Mouse (Mus musculus): ENCODE results near the gene Gm44596. TPM values are rescaled to one million over a fixed set of nuclear protein-coding genes. Genes with fewer than 3 reads are reported as not detected.
"Not testable (repeated sequence)": the region's sequence is repeated elsewhere in the genome, so short reads cannot be mapped to it uniquely, and the experiment has no call there.

The Gm44596 gene
- total RNA-seq, 4 experiments from 2014 or later: not detected

DNA sequence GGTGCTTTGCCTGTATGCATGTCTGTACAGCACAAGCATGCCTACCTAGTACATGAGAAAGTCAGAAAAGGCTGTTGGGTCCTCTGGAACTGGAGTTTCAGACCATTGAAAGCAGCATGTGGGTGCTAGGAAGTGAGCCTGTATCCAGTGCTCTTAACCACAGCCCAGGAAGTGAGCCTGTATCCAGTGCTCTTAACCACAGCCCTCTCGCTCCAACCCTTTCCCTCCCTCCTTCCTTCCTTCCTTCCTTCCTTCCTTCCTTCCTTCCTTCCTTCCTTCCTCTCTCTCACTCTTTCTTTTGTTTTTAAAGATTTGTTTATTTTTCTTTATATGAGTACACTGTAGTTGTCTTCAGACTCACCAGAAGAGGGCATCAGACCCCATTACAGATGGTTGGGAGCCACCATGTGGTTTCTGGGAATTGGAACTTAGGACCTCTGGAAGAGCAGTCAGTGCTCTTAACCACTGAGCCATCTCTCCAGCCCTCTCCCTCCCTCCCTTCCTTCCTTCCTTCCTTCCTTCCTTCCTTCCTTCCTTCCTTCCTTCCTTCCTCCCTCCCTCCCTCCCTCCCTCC, 5.4 kb downstream of the Gm44596 start:
- DNase-seq (ENCODE audit: low spot score in 2 of 2): not testable (repeated sequence)

DNA sequence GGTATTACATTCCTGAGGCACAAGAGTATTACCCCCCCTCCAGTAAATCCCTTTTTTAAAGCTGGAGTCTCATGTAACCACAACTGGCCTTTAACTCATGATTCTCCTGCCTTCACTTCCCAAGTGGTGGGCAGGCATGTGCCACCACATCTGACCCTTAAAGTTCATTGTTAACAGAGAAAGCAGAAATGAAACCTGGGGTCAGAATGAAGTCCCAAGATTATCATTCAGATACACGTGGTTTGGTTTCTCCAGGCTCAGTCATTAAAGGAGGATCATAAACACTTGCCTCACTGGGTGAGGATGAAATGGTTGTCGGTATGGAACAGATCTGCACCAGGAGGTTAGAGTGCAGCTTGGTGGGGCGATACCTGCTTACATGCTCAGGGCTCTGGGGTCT, 6.0 kb downstream of the Gm44596 start:
- DNase-seq (ENCODE audit: low spot score in 2 of 2): no peak

DNA sequence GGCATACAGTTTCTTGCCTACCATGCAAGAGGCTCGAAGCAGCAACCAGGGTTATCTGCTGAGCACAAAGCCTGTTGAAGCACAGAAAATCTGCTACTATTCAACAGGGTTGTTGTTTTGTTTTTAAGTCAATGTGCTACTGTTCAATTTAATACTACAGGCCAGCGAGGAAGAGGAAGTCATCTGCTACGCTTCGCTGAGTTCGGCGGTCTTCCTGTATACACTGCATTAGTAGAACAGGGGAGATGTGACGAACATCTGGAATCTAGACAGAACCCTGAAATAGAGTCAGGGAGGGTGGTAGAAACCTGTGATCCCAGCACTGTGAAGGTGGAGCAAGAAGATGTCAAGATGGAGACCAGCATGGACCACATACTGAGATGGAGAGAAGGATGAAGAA, 8.4 kb downstream of the Gm44596 start:
- no peak for DNase-seq (ENCODE audit: low spot score in 2 of 2)

DNA sequence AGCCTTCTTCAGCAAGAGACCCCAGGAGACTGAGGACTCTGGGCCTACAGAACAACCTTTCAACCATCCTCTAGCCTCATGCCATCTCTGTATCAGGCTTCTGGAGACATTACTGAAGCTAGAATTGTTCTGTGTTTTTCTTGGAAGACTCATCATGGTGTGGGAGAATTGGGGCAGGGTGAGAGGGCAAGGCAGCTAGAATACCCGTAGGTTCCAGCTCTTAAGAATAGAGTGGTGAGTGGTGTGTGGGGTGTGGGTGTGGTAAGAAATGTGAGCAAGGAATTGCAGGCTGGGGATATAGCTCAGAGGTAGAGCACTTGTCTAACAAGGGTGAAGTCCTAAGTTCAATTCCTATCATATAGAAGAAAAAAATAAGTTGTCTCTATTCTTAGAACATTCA, 9.7 kb downstream of the Gm44596 start:
- no peak for DNase-seq (ENCODE audit: low spot score in 2 of 2)

DNA sequence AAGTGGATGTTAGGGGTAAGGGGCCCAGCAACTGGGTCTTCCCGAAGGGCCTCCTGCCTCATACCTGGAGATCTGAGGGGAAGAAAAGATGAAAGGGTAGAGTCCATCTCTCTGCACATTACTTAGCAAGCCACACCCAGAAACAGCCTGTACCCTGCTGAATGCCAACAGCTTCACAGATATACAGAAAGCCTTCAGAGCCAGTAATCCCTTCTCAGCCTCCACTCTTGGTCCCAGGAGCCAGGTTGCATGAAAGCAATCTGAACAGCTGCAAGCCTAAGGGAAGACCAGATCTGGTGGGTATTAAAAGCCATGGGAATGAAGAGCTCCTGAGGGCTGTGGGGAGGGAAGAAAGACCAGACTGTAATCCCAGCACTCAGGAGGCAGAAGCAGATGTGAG, 13.9 kb downstream of the Gm44596 start:
- no peak for DNase-seq (ENCODE audit: low spot score in 2 of 2)

DNA sequence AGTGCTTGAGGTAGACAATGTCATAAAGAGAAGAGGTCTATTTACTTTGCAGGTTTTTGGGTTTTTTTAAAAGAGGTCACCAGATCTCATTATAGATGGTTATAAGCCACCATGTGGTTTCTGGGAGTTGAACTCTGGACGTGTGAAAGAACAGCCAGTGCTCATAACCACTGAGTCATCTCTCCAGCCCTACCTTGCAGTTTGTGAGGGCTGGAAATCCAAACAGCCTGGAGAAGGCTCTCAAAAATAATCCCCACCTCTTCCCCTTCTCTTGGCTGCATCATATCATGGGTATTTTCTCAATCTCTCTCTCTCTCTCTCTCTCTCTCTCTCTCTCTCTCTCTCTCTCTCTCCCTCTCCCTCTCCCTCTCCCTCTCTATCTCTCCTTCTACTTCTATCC, 15.4 kb downstream of the Gm44596 start:
- no peak for DNase-seq (ENCODE audit: low spot score in 2 of 2)

DNA sequence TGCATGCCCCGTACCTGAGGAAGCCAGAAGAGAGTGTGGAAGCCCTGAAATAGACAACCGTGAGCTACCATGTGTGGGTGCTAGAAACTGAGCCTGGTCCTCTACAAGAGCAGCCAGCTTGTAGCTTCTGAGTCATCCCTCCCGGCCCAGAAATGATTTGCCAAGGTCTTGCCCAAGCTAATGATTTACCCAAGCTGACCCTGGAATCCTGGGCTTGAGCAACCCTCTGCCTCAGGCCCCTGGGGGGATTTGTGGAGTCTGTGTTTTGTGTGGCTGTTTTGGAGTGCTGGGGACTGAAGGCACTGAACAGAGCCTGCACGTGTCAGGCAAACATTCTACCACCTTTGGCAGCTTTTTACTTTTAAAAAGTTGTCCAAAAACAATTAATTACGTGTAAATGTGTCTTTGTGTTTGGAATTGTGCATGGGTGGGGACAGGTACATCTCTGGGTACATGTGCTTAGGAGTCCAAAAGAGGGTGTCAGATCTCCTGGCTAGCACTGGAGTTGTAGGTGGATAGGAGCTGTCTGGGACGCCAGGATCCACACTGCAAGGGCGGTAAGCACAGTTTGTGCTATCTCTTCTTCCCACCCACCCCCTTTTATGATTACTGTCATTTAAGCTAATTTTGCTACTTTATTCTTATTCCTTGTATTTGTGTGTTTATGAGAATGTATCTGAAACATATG, 22.4 kb downstream of the Gm44596 start:
- DNase-seq (ENCODE audit: low spot score in 2 of 2): no peak

DNA sequence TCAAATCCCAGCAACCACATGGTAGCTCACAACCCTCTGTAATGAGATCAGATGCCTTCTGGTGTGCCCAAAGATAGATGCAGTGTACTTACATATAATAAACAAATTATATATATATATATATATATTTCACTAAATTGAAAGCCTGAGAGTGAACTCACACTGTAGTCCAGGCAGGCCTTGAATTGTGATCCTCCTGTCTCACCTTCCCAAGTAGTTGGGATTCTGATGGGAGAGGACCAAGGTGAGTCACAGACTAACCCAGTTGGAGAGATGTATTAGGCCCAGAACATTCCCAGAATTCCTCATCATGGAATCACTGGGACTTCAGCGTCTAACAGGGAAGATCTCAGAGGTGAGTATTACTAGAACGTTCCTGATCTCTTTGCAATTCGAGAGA, 23.7 kb downstream of the Gm44596 start, which contains the start of gene Nrip2:
Gene Nrip2, plus strand, starts transcription at position 301 of the 400 bp plus-strand sequence.
- no peak for DNase-seq (ENCODE audit: low spot score in 2 of 2)

DNA sequence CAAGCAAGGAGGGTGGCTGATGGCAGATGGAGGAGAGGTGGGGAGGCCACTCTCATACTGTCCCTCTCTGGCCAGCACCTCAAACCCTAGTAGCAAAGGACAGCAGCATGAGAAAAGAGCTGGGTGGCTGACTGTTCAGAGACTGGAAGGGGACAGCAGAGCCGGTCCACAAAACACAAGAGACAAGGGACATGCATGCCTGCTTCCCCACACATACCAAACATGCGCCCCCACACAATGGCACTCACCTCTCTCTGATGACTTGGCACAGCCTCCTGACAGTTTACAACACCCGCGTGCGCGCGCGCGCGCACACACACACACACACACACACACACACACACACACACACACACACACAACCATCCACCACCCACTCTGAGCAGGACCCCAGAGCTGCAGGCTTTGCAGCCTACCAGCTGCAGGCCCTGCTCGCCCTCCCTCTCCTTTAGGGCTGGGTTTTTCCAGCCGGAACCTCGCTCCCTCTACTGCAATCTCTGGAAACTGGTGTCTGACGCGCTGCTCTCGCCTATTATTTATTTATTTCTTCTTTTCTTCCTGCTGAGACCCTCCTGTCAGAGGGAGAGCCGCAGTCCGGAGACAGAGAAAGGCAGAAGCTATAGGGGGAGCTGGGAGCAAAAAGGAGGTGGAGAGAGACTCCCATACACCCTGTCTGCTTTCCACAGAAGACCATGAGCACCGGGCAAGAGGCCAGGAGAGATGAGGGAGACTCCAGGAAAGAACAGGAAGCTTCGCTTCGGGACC, 24.3 kb downstream of the Gm44596 start:
- DNase-seq (ENCODE audit: low spot score in 2 of 2): no peak

DNA sequence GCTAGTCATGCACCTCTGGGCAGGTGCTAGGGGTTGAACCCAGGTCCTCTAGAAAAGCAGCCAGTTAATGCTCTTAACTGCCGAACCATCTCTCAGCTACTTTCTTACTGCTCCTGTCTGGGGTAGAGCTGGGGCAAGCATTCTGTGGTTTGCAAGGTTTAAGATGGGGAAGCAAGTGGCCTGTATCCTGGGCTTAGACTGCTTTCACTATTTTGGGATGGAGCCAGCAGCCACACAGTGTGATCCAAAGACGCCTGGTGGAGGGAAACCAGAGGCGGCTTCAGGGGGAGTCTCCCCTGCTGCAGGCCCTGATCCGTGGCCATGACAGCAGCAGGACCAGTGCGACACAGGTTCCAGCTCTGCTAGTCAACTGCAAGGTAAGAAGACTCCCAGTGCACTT, 29.4 kb downstream of the Gm44596 start:
- no peak for DNase-seq (ENCODE audit: low spot score in 2 of 2)

DNA sequence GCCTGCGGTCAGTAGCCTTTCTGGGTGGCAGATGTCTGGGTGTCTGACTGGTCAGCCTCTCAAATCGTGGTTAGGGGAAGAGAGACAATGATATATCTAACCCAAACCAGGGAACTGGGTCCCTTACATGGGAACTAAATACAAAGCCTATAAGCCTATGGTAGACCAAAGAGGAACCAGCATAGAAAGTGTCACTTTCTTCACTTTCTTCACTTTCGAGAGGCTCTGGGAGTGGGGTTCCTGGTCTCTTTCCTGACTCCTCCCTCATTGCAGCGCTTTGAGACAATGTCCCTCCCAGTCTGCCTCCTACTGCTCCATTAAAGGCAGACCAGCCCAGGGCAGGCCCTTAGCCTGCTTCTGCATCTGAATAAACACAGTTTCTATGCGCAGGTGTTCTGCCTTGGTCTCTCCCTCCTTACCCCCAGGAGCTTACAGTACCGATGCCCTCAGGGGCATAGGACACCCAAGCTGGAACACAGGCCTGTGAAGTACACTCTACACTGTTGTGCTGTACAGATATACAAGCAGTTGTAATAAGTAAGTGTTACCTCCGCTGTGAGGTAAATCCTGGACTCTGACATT, 33.3 kb downstream of the Gm44596 start:
- no peak for DNase-seq (ENCODE audit: low spot score in 2 of 2)

DNA sequence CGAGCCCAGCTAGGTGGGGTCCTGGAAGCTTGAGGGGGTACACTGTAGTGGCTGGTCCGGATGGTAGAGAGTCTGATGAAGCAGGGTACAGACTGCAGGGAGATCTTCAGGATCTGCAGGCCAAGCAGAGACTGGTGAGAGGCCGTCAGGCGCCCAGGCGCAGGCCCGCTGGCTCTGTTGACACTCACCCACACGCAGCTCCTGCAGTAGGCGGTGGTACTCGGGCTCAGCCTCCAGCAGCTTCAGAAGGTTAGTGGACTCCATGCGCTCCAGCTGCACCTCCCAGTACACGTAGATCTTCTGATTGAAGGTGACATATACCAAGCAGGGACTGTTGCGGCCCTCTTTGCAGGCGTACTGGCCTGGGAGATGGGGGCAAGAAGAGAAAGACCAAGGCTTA, 35.0 kb downstream of the Gm44596 start:
- no peak for DNase-seq (ENCODE audit: low spot score in 2 of 2)

DNA sequence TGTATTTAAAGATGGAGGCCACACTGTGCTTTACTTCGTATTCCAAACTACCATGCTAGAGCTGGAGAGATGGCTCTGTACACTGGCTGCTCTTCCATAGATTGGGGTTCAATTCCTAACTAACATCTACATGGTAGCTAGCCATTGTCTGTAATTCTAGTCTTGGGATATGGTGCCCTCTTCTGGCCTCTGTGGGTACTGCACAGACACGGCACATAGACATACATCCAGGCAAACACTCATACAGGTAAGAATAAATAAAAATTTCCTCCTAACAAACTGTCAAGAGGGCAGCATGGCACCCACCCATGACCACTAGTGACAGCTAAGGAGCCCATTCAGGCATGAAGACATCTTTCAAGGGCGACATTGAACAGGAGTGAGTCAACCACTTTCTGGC, 35.8 kb downstream of the Gm44596 start:
- peak; percentile 48 to 49 for DNase-seq (ENCODE audit: low spot score in 2 of 2)

DNA sequence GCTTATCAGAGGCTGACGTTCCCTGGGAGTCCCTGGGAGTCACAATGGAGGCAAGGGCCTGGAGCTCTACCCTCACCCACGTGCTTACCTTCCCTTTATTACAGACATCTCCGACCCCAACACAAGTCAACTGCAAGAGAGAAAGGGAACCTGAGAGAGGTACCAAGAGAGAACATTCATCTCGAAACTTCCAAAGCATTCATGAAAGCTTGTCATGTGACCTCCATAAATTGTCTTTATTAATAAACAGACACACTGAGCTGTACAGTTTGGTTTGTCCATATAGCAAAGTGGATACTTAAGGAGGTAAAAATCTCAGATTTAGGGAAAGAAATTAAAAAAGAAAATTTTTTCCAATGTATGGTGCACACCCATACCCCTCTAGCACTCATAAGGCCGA, 40.9 kb downstream of the Gm44596 start:
- no peak for DNase-seq (ENCODE audit: low spot score in 2 of 2)

DNA sequence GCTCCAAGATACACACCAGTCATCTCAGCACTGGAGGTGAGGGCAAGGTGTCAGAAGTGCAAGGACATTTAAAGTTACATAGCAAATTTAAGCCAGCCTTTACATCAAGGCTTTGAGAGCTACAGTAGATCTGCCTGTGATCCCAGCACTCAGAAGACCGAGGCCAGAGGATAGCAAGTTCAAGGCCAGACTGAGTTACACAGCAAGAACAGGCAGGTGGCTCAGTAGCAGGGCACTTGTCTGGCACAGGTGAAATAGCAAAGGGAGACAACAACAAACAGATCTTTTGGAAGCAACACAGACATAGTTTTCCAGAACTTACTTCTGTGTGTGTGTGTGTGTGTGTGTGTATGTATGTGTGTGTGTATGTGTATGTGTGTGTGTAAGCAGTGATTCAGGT, 42.8 kb downstream of the Gm44596 start:
- no peak for DNase-seq (ENCODE audit: low spot score in 2 of 2)

DNA sequence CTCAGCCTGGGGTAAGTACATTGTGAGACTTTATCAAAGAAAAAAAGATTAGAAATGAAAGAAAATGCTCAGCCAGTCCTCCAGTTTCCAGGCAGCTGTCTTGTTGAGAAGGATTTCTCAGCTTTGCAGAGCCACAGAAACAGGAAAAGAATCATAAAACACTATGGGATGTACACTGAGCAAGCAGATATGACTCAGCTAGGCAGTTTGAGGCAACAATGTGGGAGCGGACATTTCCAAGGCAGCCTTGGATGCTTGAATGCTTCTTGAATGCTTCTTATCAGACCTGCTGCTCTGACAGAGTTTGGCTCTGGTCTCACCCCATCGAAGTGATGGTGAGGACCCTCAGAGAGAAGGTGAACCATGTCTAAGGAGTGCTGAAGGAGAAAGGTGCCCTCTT, 45.7 kb downstream of the Gm44596 start:
- DNase-seq (ENCODE audit: low spot score in 2 of 2): no peak

DNA sequence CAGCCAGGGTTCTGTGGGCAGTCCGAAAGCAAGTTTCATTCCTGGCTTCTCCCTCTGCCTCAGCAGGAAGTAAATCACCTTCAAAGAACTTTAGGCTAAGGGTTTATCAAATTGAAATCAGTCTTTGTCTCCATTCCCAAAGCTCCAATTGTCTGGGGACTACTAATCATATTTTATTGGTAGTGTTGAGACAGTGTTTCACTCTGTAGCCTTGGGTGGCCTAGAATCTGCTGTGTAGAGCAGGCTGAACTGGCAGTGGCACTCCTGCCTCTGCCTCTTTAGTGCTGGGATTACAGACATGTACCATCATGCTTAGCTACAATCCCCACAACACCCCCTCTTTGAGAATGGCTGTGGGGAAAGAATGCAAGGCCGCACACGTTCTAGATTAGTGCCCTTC, 46.2 kb downstream of the Gm44596 start:
- no peak for DNase-seq (ENCODE audit: low spot score in 2 of 2)

DNA sequence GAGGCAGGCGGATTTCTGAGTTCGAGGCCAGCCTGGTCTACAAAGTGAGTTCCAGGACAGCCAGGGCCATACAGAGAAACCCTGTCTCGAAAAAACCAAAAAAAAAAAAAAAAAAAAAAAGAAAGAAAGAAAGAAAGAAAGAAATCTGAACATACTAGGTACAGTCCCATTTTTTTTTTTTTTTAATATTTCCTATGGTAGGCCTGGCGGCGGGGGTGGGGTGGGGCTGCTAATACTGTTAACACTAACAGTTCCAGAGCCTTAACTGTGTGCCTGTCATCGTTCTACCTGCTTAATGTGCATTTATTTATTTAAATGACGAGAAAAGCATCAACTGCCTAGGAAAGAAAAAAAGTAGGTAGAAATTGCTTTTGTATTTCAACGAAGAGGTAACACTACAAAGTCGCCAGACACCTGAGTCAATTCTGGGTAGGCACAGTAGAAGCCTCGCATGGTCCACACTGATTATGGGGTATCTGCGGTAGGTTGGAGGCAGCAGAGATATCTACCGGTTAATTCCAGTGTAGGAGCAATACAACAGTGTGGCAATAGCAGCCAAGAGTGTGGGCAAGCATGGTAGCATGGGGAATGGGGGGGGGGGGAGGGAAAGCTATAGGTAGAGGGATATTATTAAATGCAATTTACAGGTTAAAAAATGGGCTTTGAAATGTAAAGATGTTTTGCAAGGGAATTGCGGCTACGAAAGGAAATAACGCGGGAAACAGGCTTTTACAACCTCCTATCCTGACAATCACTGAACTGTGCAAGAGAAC, 48.4 kb downstream of the Gm44596 start:
- DNase-seq (ENCODE audit: low spot score in 2 of 2): no peak

DNA sequence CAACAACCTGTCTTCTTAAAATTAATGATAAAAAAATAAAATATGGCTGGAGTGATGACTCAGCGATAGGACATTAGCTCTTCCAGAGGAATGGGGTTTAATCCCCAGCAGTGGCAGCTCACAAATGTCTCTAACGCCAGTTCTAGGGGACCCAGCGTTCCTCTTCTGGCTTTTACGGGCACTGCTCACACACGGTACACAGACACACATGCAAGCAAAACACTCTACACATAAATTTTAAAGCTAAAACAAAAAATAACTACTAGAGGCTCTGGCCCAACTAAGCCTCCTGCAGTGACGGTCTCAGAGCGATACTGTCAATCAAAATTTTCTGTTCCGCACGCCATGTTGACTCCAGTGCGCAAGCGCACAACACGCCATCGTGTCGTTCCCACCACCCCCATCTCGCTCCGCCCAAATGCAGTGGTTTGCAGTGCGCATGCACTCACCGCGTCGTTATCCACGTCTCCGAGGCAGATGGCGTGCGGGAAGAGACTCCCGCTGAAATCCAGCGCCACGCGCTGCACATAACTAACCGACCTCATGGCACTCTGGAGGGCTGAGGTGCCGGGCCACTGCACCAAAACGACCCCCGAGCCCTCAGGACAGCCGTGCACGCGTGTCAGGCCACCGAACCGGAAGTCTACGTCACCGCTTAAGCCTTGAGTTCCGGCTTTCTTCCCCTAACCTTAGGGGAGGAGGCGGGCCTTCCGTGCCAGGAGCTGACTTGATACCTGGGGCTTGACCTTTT, 49.1 kb downstream of the Gm44596 start, which contains the start of gene Itfg2:
Gene Itfg2, minus strand, starts transcription at position 663 of the 751 bp plus-strand sequence.
- peak; percentile 92 to 95 for DNase-seq (ENCODE audit: low spot score in 2 of 2)

DNA sequence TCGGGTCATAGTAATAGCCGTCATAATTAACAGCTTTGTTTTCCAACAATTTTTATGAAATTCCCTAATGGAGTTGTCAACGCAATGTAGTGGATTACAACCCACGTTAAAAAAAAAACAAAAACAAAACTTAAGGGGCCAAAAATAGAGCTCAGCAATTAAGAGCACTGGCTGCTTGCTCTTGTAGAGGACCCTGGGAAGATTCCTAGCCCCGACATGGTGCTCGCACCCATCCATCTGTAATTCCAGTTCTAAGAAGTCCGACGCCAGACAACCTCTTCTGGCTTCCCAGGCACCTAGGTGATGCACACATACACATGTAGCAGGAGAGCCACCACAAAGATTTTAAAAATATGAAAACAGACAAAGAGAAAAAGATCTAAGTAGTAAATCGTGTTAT, 49.7 kb downstream of the Gm44596 start:
- DNase-seq (ENCODE audit: low spot score in 2 of 2): no peak

DNA sequence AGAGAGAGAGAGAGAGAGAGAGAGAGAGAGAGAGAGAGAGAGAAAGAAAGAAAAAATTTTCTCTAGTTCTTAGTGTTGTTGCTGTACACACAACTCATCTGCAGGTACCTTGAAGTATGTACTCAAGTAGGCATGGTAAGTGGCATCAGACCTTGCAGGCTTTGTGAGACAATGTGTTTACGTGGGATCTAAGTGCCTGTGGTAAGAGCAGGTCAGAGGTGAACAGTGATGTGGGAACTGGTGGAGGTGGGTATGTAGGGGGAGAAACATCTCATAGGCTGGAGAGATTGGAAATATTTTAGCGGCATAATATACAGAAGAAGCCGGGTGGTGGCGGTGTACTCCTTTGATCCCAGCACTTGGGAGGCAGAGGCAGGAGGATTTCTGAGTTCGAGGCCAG, 52.3 kb downstream of the Gm44596 start:
- DNase-seq (ENCODE audit: low spot score in 2 of 2): no peak
